Mouse (Mus musculus): Measurements from ENCODE around the gene Galr3. TPM values are rescaled to one million over a fixed set of nuclear protein-coding genes. Genes with fewer than 3 reads are reported as not detected.

The Galr3 gene
- total RNA-seq, 2 experiments from 2014 or later = 0.82 to 0.98 TPM

- DNase-seq (ENCODE audit: low spot score in 2 of 2) = no peak
These were observed 10.0 kb downstream of the Galr3 start for GRCm38 (mm10) chr15:79051461-79052360.

DNA sequence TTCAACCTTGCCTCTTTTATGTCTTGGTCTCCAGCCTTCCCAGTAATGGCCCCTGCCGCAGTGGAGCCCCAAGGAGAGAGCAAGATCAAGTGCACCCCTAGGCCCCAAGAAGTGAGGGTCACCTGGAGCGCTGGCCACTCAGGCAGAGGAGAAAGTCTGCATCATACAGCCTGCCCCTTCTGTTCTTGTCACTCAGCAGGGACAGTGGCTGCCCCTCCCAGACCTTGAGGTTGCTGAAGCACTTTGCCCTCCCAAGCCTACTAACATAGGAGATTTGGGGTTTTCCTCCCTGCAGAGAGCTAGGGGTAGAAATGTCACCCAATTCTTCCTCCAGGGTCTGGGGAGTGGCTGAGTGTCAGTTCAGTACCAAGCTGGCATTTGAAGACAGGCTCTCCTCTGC, 10.7 kb downstream of the Galr3 start:
- no peak for DNase-seq (ENCODE audit: low spot score in 2 of 2)

DNA sequence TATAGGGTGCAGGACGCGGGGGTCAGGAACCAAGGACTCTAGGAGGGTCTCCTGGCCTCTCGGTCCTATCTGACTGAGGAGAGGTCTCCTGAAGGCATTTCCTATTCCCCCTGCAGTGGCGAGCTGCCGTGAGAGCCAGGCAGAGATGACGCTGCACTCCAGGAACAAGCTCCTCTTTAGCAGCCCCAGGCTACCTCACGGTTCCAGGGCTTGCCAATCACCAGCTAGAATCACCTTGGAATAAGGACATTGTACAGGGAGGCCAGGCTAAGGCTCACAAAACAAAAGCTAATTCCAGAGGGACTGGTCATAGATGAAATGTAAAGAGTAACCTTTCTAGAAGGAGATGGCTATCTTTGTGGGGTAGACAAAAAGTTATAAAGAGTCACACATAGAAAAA, 14.9 kb downstream of the Galr3 start:
- no peak for DNase-seq (ENCODE audit: low spot score in 2 of 2)

DNA sequence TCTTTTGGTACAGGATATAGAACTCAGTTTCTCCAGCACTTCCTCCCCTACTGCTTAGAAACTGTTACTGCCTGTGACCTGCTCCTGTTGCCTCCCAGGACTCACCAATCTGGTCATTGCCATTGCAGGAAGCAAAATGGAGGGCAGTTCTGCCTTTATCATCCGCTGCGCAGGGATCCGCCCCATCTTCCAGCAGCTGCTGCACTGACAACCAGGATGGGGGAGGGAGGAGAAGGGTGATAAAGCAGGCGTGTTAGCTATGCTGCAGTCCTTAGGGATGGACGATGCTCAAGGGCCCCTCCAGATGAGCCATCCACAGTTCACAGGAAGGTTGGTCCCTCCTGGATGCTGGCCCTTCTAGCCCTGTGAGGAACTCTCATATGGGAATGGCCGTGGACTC, 16.2 kb downstream of the Galr3 start:
- DNase-seq (ENCODE audit: low spot score in 2 of 2) = no peak

DNA sequence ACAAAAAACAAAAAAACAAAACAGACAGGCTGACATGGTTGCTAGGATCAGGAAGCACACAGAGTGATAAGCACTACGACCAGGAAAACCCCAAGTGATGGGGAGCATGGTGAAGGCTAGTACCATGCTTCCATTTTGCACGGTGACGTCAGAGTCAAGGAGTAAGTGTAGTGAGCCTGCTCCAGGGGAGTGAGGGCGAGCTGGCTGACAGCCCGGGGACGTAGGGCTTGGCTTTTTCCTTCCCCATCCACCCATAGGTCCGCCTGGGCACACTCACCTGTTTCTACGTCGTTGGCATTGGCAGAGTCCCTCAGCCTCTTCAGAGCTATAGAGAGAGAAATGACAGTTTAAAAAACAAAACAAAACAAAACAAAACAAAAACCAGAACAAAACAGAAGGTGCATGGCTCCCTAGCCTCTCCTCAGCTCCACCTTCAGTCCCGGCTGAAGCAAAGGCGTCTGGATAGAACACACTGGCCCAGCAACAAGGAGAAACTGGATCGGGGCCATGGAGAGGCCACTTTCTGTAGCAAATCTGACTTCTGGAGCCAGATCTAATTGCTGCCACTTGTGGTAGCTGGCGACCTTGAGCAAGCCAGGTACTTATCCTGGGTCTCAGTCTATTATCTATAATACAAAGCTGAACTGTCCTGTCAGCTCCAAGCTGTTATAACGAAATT, 19.3 kb downstream of the Galr3 start:
- DNase-seq (ENCODE audit: low spot score in 2 of 2) = no peak

DNA sequence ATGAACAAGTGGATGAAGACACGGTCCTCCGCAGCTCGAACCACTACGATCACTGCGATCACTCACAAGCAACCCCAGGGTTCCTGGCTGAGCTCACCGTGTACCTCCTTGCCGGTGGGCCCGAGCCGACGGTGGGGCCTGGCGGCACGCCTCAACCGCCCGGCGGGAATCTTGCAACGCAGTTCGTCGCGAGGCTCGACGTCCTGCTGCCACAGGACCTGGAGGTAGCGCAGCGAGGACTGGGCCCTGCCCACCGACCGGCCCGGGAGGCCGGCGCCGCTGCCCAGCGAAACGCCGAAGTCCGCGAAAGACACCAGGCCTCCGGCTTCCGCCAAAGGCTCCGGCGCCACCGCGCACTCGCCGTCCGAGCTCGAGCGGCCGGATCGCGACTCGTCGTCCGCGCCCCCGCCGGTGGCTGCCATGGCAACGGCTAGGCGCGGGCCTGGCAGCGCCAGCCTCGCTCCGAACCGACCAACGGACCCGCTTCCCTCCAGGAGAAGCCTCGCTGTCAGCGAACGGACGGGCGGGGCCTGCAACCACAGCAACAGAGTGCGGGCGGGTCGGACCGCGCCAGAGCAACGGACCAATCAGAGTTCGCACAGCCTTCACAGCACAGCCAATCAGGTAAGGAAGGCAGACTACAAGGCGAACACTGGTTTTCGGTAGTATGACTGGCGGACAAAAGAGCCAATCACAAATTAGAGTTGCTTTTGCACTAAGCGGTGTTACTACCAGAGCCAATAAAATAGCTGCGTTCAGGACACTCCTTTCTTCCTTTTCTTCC, 20.9 kb downstream of the Galr3 start, which contains the start of gene Ankrd54:
Ankrd54 (minus strand) TSS at position 518 of the 784 bp plus-strand sequence.
- peak; percentile 96 to 98 for DNase-seq (ENCODE audit: low spot score in 2 of 2)

DNA sequence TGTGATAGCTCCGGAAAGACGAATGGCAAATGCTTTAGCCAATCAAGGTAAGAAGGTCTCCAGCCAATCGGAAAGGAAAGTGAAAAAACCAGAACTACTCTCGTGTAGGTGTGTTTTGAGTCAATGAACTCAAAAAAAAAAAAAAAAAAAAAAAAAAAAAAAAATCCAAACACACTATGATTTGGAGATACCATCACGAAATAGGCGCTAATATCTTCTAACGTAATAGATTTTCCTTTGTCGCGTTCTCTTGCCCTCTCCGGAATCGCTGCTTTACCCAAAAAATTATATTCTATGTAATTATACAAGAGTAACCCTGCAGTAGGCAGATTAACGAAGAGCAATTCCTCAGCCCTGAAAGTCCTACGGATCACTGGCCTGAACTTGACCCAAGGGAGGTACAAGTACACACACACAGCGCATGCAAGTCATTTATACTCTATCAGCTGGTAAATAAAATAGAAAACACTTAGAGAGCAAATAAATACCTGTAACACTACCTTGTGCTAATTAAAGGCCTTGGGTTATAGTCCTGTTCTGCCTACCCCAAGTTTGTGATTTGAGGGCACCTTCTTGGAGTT, 21.6 kb downstream of the Galr3 start:
- no peak for DNase-seq (ENCODE audit: low spot score in 2 of 2)

DNA sequence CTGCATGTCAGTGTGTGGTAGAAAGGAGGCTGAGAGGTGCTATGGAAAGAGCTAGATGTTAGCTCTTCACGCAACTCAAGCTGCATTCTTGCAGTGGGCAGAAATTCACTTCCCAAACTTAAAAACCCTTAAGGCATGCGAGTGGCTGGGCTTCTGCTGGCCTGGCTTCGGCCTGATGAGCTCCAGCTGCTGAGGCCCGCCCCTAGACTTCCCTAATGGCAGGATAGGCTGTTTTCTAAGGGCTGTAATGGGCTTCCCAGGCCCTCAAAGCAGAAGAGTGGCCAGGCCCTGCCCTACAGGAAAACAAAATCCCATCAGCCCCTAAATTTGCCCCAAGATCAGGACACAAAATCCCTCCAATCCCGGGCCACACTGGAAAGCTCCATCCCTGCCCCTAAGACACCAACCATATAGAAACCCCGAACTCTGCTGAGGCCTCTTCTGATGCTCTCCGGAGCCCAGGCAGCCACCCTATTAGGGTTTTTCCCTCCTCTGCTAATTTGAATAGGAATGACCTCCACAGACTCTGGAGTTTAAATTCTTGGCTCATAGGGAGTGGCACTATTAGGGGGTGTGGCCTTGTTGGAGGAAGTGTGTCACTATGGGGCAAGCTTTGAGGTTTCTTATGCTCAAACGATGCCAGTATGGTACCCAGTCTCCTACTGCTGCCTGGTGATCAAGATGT, 23.5 kb downstream of the Galr3 start:
- DNase-seq (ENCODE audit: low spot score in 2 of 2) = no peak

GRCm38 (mm10) chr15:79066276-79066675, 24.6 kb downstream of the Galr3 start:
- no peak for DNase-seq (ENCODE audit: low spot score in 2 of 2)

GRCm38 (mm10) chr15:79067631-79068030, 25.9 kb downstream of the Galr3 start:
- DNase-seq (ENCODE audit: low spot score in 2 of 2) = no peak

DNA sequence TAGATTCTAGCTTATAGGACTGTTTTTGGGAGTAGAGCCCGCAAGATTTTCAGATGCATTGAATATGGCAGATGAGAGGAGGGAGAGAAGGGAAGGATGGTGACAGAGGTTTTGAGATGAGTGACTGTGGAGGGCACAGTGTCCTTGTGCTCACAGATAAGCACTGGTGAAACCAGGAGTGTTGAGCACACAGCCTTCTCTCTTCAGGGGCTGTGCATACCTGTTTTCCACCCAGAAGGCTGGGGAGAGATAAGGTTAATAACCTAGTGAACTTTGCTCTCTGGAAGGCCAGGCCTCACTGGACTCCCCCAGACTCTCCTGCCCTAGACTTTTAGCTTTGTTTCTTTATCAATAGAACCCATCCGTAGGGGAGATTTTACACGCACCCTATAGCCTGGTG, 26.7 kb downstream of the Galr3 start:
- no peak for DNase-seq (ENCODE audit: low spot score in 2 of 2)

DNA sequence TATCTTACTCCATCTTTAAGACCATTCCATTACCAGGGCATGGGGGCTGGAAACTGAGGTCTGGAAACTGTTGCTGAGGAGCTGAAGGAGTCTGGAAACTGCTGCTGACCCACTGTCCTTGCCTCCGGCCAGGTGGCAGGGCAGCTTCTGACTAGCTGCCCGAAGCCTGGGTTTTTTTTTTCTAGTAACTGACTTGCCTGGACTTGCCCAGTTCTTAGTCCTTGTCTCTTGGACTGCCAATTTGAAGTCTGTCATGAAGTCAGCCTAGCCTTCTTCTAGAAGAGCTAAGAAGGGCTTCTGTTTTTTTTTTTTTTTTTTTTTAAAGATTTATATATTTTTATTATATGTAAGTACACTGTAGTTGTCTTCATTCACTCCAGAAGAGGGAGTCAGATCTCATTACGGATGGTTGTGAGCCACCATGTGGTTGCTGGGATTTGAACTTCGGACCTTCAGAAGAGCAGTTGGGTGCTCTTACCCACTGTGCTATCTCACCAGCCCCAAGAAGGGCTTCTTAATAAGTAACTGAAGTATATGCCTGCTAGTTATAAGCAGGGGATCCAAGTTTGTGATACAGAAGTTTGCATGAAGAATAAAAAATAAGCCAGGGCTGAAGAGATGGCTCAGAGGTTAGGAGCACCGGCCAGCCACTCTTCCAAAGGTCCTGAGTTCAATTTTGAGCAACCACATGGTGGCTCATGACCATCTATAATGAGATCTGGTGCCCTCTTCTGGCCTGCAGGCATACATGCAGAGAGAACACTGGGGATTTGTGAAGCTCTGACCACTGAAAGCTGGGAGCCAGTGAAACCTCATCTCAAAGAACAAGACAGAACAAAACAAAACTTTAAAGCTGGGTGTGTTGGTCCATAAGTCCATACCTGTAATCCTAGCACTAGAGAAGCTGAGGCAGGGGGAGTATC, 29.7 kb downstream of the Galr3 start:
- DNase-seq (ENCODE audit: low spot score in 2 of 2) = peak; percentile 30 to 39

DNA sequence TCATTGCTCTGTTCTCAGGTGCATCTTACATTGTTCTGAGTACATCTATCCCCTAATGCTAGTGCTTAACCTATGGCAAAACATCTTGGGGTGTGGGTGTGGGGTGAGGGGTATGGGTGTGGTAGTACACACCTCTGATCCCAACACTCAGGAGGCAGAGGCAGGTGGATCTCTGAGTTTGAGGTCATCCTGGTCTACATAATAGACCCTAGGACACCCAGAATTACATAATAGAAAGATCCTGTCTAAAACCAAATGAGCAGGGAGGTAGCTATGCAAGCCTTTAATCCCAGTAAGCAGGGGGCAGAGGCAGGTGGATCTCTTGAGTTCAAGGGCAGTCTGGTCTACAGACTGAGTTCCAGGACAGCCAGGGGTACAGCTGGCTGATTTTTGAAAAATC, 32.1 kb downstream of the Galr3 start:
- DNase-seq (ENCODE audit: low spot score in 2 of 2) = no peak

DNA sequence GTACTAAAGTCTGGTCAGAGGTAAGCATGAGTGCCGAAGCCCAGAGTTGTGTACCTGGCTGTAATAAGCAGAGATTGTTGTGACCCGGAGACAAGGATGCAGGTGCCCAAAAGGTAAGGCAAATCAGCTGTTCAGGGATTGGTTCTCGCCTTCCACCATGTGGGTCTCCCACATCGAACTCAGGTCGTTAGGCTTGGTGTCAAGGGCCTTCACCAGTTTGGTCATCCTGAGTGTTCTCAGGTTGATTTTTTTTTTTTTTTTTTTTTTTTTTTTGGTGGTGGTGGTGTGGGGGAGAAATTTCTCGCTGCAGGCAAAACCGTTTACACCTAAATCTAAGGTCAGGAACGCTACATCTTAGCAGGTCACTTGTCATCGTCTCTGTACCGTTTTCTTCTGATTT, 32.8 kb downstream of the Galr3 start:
- DNase-seq (ENCODE audit: low spot score in 2 of 2) = no peak

DNA sequence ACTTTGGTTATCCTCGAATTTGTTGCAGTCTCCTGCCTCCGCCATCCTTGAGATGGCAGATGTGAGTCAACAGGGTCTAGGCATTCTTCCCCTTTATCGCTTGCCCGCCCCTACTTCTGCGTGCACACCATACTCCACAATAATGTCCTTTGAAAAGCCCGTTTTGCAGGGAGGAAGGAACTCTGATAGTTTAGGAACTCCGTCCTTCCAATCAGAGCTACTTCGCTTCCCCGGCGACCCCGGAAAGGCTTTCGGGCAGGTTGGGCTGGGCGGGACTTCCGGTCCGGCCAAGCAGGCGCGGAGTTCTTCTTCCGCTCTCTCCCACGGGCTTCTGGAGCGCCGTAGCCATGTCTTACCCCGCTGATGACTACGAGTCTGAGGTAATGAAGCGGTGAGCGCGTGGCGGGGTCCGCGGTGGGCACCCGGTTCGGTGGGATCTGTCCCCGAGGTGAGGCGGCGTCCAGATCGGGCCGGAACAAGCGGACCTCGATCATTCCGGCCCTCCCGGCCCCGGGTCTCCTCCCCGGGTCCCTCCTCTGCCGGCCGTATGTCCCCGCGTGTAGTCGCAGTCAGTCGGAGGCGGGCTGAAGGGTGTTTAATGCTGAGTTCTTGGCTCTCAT, 33.3 kb downstream of the Galr3 start, which contains the start of gene Eif3l:
Eif3l (plus strand) TSS at position 267 of the 620 bp plus-strand sequence.
- peak; percentile 88 to 90 for DNase-seq (ENCODE audit: low spot score in 2 of 2)

GRCm38 (mm10) chr15:79075658-79076365, 34.1 kb downstream of the Galr3 start:
- DNase-seq (ENCODE audit: low spot score in 2 of 2) = no peak

DNA sequence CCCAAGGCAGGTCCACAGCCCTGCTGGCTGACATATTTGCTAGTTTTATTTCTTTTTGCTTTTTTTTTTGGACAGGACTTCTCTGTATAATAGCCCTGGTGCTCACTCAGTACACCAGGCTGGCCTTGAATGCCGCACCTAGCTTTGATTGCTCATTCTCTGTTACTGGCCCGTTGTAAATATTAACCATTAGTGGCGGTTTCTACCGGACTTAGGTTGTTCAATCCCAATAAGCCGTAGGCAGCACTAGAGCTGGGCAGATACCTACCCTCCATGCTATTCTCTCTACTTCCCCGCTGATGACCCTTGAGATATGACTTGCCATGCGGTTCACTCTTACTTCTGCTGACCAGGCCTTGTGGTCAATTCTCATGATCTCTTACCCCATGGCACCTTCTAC, 37.9 kb downstream of the Galr3 start:
- no peak for DNase-seq (ENCODE audit: low spot score in 2 of 2)

DNA sequence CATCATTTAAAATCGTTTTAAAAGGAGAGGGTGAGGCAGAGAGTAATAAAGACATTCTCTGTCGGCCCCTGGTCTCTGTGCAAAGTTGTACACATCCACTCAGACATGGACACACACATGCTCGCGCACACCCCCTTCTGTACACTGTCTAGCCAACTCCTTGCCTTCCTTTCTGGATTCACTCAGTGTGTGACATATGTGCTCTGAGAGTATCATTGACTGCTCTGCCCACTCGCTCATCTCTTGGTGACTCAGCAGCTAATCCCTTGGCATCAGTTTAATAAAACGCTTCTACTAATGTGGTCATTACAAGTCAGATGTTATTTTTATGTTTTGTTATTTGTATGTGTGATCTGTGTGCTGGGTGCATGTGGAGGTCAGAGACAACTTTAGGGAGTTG, 50.6 kb downstream of the Galr3 start:
- no peak for DNase-seq (ENCODE audit: low spot score in 2 of 2)

All from left cerebral cortex, adult 18-20 months (tissue).